Mouse (Mus musculus) kidney, postnatal 25 days (tissue): ENCODE measurements around the gene Fbln2.

Experiments used
- DNase-seq, 2 experiments: peaks; one replicate each; pipeline ENCODE4 v3.0.0; 2021; ENCODE audit warnings: mixed read lengths in 2 of 2

The Fbln2 gene

DNA sequence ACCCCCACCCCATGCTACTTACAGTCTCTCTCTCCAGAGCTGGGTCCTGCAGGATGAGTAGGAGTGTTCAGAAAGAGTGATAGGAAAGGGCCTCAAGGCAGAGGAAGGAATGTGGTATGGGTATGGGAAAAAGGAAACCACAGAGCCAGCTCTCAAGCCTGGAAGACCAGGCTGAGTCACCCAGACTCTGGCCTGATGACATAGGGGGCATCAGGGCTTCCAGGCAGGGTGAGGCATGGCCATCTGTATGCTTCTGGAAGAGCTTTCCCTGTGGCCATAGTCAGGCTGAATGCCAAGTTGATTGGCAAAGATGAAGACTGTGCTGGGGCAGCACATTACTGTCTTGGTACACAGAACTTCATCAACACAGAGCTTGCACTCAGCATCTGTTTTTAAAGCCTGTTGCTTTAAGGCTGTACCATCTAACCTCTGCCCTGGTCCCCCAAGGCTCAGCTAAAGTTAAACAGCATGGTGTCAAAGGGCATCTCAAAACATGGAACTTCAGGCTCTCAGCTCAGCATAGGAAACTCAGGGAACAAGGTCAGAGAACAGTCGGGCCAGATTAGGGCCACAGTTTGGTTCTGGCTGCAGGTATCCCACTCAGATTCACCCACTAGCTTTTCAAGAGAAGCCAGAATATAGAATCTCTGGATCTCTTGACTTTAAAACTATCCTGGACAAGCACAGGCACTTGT is 19.3 kb upstream of the Fbln2 start:
- DNase-seq = no peak

DNA sequence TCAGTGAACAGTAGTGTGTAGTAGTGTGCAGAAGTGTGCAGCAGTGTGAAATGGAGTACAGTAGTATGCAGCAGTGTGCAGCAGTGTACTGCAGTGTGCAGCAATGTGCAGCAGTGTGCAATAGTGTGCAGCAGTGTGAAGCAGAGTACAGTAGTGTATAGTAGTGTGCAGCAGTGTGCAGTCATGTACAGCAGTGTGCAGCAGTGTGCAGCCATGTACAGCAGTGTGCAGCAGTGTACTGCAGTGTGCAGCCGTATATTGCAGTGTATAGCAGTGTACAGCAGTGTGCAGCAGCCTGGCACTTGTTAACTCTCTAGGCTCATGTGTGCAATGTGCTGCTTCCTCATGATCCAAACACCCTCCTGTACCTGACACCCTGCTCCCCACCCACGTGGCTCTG is 13.8 kb upstream of the Fbln2 start:
- no peak for DNase-seq

DNA sequence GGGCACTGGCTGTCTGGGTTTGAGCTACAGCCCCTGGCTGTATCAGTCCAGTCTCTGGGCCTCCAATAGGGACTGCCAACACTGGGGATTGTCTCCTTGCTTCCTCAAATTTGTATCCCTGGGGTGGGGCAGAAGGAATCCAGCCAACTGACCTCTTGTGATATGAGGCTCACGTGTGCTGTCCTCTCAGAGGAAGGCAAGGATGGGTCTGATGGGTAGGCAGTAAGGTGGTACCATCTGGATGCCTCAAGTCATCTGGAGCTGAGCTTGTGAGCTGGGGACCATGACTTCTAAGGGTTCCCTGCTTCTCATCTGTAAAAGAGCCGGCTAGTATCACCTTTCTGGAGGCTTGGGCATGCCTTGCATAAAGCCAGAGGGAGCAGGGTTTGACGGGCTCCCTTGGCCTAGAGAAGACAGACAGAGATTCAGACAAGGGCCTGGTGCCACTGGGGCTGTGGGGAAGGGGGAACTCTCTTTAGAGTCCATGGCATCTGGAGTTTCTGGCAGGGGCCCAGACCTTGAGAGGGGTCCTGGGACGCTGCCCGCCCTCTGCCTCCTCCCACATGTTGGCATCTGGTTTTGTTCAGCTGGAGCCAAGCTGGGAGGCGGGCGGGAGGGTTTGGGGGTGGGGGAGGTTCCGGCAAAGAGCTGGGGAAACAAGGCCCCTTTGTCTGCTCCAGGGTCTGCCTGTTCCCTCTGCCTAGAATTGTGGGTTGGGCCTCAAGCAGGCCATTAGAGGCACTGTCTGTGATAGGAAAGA is 11.6 kb upstream of the Fbln2 start:
- DNase-seq = no peak

DNA sequence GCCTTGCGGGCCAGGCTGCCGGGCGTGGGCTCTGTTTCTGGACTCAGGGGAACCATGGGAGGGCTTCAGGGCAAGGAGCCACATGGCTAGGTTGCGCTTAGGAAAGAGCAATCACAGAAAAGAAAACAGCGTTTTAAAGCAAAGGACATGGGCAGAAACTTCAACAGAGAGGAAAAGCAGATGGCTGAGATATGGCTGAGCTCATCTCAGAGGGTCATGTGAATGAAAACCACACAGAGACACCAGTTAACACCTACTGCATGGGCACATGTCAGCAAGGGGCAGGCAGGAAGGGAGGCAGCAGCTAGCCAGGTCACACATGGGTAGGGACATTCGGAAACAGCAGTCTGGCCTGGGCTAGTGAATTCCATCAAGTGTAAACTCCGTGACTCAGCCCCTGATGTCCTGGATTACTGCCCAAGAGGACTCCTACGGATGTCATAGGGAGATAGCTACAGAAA is 10.3 kb upstream of the Fbln2 start:
- DNase-seq = no peak

DNA sequence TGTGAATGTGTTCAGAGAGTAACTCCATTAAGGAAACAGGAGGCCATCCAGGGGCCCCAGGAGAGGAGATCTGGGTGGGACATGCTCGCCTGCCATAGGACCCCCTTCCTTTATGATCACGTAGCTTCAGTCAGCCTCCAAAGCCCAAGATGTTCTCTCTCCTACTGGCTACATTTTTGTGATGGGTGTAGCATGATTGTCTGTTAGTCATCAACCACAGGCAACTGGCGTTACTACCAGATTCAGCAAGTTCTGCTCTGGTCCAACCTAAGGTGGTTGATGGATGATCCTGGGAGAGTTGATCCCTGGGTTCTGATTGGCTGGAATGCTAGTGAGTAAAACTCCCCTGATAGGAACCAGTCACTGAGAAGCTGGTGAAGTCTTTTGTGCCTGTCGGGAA is 9.7 kb upstream of the Fbln2 start:
- no peak for DNase-seq

DNA sequence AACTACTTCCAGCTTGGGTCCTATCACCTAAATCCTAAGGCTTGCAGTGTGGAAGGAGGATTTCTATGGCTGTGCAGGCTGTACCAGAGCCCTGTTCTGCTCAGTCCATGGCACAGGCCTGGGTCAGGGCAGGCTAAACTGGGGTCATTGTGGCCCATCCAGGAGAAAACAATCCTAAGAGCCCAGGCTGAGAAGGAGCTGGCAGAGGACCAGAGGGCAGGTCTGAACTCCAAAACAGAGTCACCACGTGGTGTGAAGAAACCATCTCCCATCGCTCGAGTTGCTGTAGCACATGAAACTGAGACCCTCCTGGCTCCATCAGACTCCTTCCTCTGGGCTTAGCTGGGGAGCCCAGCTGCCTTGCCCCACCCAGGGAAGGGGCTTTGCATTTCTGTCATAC is 6.9 kb upstream of the Fbln2 start:
- DNase-seq = no peak

DNA sequence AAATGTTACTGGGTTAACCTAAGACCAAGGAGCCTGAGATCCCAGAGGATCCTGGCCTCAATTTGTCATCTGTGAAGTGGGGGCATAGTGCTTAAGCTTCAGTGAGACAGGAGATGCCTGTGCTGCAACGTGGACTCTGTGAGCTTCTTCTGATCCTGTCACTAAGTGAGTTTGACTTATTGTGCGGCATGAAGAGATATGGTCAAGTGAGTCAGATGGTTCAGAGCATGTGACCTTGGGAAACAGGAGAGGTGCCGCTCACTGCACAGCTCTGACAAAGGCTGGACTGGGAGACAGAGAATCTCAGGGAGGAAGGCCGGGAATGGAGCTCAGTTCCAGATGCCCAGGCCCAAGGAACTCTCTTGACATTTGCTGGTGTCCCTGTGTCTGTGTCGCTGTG is 6.5 kb upstream of the Fbln2 start:
- no peak for DNase-seq

DNA sequence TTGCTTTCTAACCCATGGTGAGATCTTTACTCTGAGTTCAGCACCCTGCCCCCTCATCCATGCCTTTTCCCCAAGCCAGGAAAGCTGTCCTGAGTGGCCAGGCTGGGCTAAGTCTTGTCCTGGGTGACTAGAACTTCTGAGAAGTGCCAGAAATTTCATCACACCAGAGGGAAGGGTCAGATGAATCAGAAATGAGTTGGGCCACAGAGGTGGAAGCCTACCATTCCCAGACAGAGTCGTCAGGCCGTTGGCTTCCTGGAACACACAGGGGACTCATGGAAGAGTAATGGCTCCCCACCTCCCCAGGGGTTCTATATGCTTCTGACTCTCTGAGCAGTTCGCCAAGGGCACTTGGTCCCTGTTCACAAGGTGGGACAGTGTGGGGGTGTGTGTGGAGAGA is 4.8 kb upstream of the Fbln2 start:
- no peak for DNase-seq

DNA sequence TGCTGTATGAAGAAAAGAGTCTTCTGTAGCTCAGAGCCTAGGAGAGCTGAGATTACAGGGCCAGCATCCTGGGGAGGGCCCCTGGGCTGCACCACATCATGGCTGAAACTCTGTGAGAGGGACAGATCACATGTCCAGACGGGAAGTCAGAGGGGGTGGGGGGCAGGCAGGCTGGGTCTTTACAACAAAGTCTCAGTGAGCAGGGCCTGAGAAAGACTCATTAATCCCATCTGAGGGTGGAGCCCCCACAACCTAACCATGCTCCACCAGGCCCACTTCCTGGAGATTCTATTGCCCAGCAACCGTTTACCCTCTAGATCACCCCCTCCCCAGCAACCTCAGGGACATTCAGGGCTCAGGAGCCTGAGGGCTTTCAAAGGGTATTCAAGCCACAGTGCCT is 2.5 kb upstream of the Fbln2 start:
- no peak for DNase-seq

DNA sequence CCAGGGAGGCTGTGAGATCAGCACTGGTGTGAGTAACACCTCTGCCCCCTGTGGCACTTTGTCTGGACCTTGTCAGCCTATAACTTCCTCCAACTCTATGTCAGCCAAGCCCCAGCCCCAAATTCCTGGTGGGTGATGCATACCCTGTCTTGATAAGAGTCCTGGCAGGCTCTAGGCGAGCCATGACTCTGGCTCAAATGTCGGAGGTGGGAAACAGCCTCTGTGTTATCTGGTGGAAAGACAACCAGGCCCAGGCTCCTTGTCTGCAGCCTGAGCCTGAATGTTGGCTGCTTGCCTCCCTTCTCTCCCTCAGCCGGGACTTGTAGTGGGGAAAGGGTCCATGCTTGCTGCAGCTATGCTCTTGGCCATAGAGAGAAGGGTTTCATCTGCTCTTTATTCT is 1.4 kb upstream of the Fbln2 start:
- DNase-seq = no peak

DNA sequence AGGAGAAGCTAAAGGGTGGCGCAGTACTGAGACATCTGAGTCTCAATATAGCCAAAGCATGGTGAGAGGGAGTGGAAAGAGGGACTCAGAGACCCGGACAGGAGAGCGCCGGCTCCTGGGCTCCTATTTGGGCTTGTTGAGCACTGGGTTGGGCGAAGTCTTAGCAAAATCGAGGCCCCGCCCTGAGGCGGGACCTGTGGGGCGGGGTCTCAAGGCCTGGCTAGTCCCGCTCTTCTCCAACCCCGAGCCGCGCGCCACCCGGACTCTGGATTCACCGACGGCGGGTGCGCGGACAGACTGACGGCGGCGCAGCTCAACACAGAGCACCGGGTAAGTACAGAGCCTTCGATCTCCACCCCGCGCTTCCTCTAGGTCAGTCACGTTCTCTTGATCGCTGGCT is 316 bp downstream of the Fbln2 start:
- DNase-seq = peak; percentile 51 to 67

DNA sequence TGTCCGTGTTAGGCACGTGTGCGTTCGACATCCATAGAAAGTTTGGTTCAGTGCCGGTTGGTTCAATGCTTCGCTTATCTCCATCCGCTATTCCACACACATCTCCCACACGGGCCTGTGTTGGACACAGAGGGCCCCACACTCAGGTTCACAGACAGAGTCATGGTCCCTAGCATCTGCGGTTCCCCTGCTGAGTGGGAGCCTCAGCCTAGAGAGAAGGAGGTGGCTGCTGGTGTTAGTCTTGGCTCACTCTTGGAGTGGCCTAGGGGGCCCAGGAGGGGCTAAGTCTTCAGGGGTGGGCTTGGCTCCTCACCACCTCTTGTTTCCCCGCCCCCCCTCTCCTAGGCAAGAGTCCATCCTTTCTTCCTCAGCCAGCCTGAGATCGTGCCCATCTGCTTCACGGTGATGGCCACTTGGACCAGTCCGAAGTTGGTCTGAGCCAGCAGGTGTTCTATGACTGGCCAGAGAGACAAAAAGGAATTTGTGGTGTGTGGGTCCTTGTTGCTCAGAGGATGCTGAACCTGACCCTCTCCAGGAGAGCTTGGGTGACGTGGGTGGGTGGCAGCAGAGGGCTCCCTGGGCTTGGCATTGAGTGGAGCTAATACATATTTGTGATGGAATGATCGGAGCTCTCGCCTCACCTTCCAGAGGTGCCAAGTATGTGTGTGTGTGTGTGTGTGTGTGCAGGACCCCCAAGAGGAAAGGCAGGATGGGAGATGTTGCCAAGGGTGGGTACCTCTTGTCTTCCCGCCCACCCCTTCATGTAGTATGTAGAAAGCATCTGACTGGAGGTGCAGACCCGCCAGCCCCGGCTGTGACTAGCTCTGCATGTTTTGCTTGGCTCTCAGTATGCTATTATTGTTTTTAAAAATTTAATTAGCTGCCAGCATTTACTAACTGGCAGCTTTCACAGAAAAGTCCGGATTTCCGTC is 1.3 kb downstream of the Fbln2 start:
- no peak for DNase-seq

DNA sequence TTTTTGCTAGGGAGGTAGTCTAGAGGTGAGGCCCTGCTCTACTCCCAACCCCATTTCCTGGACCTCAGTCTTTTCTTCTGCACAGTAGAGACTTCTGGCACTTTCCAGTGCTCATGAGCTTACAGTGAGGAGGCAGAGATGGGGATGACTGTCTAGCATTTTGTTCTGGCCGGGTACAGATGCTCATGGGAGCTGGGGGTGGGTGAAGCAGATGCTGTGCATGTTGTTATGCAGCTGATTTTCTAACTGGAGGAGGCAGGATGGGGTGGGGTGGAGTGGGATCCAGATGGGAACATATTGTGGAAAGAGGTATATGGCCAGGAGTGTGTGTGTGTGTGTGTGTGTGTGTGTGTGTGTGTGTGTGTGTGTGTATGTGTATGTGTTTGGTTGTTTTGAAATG is 3.2 kb downstream of the Fbln2 start:
- no peak for DNase-seq

DNA sequence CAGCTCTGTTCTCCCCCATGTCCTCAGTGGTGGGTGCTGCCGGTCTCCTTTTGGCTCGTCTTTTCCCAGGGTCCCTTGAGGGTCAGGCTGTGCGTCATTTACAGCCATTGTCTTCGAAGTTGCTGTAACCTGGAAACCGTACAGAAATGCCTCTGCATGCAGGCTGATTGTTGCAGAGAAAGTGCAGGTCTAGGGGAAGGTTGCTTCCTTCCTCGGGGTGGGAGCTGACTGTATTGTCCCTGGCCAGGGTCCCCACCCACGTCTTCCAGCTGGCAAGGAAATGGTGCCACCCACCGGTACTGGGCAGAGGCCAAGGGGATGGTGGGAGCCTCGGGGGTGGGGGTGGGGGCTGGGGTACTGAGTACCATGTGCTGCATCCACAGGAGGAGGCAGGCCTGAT is 6.2 kb downstream of the Fbln2 start:
- DNase-seq = peak in 1 of 2 experiments; percentile 46

DNA sequence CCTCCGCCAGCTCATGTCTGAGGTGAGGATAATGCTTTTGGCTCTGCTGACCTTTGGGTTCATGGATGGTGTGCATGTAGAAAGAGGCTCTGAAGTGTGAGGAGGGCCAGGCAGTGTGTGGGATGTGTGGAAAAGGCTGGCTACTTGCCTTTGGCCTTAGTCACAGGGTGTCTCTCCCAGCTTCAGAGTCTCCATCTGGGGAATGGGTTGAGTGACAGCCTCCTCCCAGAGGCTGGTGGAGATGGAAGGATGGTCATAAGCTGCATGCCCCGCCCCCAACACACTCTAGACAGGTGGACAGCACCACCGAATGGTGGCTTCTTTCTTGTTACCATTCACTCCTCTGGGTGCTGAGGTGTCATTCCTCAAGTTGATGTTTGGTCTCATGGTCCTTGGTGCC is 6.6 kb downstream of the Fbln2 start:
- no peak for DNase-seq

DNA sequence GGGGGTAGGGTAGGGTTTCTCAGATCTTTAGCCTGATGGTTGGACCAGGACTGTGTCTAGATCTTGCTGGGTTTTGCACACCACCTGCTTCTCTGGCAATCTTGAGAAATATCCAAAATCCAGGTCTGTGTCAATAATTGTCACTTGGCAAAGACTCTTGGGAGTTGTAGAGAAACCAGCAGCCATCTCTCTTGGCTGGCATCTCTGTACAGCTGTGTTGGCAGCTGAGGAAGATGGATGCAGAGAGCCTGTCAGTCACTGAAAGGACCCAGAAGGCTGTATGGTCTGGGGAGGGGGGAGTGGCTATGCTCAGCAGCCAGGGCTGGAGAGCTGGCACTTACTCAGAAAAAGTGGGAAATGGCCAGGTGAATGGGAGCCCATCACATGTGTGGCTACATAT is 7.8 kb downstream of the Fbln2 start:
- DNase-seq = no peak

DNA sequence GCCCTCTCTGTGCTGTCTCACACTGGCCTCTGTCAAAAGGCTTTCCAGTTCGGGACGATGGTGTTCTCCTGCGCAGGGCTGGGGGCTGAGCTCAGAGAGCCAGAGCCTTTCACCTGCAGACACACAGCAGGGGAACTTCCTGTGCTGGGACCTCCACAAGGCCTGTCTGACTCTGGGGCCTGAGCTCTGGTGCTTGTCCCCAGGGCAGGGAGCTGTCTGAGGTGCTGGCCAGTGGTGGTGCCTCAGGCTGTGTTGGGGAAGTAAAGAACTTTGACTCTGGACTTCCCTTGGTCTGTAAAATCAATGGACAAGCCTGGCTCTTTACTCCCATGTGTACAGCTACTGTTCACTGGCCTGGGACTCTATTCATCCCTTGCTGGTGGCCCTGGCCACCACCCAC is 8.8 kb downstream of the Fbln2 start:
- DNase-seq = peak in 1 of 2 experiments; percentile 12

DNA sequence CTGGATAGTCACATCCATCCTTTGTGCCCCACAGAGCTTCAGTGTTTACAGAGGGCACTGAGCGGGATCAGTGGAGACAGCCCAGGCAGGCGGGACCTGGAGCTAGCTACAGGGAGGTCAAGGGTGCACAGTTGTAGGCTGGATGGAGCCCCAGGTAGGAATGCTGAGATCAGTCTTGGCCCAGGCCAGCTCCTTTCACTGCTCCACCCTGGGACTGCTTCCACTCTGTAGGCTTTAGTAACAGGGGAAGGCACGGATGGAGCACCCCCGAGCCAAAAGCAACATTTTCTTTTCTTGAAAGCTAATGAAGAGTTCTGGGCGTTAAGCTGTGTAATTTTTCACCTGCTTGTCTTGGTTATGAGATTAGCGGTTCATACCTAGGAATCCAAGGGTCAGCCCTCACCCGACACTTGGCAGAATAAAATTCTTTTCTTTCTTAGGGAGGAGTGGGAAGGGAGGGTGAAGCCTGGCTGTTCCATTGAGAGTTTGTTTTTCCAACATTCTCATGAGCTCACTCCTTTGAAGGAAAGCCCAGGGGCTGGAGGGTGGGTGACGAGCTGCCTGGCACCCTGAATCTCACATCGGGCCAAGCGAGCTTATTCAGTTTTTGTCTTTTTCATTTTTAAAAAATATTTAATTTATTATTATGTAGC is 10.6 kb downstream of the Fbln2 start:
- DNase-seq = no peak

DNA sequence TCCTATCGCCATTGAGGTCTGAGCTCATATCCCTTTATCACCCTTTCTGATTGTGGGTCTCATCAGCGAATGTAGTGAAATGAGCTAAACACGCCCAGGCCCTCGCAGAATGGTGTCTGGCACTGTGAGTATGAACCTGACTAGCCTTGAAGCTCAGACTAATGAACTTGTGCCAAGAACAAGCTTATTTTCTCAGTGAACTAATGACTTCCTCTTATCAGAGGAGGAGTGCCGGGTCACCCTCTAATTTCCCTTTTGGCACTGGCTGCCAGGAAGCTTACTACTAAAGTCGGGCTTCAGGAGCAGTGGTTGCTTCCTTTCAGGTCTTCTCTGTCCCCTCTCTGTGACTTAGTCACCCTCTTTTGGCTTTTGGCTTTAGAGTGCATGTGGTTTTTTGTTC is 12.7 kb downstream of the Fbln2 start:
- peak; percentile 39 to 64 for DNase-seq

DNA sequence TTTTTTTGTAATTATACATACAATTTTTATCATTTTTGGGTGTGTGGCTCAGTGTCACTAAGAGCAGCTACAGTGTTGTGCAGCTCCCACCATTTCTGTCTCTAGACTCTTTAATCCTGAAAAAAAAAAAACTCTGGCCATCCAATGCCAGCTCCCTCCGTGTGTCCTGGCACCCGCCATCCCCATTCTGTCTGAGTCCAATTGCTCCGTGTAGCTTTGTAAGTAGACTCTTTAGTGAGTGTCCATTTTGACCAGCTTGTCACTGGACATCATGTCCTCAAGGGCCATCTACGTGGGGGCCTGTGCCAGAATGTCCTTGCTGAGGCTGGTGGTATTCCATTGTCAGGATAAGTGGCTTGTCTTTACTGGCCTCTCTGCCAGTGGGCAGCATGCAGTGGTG is 13.1 kb downstream of the Fbln2 start:
- DNase-seq = no peak

DNA sequence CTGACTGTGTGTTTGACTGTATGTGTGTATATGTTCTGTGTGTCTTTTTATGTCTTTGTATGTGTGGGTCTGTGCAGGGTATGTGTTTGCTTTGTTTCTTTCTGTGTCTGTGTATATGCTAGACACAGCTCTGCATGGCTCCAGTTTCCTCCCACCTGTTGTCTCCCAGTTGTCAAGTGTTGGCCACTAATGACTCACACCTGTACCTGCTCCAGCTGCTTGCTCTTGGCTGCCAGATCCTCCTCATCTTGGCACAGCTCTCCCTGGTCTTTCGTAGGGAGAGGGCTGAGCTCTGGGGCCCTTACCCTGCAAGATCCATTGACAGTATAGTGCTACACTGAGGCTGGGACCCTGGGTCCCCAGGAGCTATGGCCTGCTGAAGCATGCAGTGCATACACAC is 13.8 kb downstream of the Fbln2 start:
- DNase-seq = no peak

DNA sequence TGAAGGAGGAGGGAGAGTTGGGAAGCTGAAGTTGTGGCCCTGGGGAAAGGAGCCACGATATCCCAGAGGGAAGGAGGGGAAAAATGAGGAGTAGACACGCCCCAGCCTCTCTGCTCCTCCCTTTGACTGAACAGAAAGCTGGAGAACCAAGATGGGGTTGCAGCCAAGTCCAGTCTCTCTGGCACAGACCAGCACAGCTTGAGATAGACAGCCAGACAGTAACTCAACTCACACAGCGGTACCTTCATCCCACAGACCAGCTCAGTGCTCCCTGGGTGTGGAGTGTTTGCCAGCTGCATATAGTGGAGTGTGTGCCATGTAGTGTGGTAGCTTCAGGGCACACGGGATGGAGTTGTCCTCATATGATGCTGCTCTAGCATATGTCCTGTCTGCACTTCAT is 16.7 kb downstream of the Fbln2 start:
- DNase-seq = no peak

DNA sequence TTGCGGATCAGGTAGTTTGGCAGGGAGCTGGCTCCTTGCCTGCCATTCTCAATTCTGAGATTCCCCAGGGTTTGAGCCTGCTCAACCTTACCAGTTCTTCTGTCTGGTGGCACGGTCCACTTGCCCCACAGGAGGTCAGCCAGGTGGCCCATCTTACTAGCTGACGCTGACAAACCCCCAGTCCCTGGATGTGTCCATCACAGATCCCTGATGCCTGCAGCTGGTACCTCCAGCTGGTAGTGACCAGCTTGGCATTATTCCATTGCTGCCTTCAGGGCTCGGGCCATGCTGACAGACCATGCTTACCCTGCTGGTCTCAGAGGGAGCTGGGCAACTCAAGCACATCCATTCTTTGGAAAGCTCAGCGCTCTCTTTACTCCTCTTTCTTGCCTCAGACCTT is 18.7 kb downstream of the Fbln2 start:
- DNase-seq = no peak
